ENCODE assay signal across 21 mouse cellular contexts in the genomic region with DNA sequence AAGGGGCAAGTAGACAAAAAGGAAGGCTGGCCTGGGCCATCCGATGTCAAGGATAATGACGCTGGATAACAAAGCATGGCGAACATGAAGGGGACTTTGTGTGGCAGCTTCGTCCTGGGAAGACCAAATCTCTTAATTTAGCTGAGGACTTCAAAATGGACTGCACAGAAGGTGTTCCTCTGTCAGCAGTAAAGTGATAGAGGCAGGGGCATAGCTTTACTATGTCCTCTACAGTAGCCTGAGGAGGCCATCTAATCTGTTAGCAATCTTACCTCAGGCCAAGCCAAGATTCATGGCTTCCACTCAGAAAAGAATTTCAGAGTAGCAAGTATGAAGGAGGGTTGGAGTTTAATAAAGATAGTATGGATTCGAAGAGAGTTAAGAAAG.
DNase-seq lines count a peak whose midpoint lies in the region; ATAC-seq and TF ChIP-seq lines count a peak whose summit lies in the region.
"Had no signal": no experiment of that assay in that cellular context is flagged by ENCODE, and none has a peak within 500 bp of the region (broad histone marks: within the 10 kb centered on the region; RNA-seq: fewer than 3 reads in every experiment).

No protein-coding gene starts in this region.

- no peaks in the 10 kb centered on the region for H3K4me1 ChIP-seq in hindbrain, embryonic 11.5 days (replicated peaks; ENCODE audit: control insufficient read depth, insufficient read depth, low read length)
- H3K4me1 ChIP-seq in hindbrain, embryonic 10.5 days (replicated peaks) = peaks cover 7% of the 10 kb centered on the region; the same call in 1 of the 2 replicates
- peaks cover 6% of the 10 kb centered on the region; the same call in 1 of the 2 replicates for H3K4me1 ChIP-seq in hindbrain, embryonic 15.5 days (replicated peaks)
- no peaks in the 10 kb centered on the region for H3K4me1 ChIP-seq in hindbrain, postnatal 0 days (ENCODE audit: insufficient read depth, low read length)
- H3K4me1 ChIP-seq in midbrain, embryonic 16.5 days (ENCODE audit: control insufficient read depth, insufficient read depth, low read length) = peaks cover 9% of the 10 kb centered on the region; the same call in 1 of the 2 replicates
- H3K4me1 ChIP-seq: embryonic facial prominence, embryonic 13.5 days; heart, embryonic 15.5 days; liver, embryonic 12.5 days had no signal

- no peak for ATAC-seq in hindbrain, embryonic 11.5 days (ENCODE audit: low FRiP score)
- no peak for ATAC-seq in hindbrain, embryonic 15.5 days (ENCODE audit: low FRiP score, low read depth)
- ATAC-seq in hindbrain, postnatal 0 days = no peak
- ATAC-seq in midbrain, embryonic 16.5 days = no peak; the same call in 1 of the 2 replicates
- ATAC-seq: liver, embryonic 12.5 days; liver, postnatal 0 days had no signal

- peak; percentile 2 for DNase-seq in hindbrain, embryonic 11.5 days (ENCODE audit: low spot score)
- no peak for DNase-seq in hindbrain, embryonic 10.5 days (ENCODE audit: low spot score)
- DNase-seq in hindbrain, postnatal 0 days (ENCODE audit: low spot score) = no peak
- no peak for DNase-seq in yolk sac, embryonic 10.5 days (ENCODE audit: low spot score)
- DNase-seq in layer of hippocampus, adult 9-10 months (ENCODE audit: low spot score) = no peak
- DNase-seq: adrenal gland, postnatal 25 days; B cell, adult 2 months; cerebellum, adult 11-12 months; cerebellum, adult 9-11 months; gastrocnemius, postnatal 10 days; kidney, adult 11 months; kidney, postnatal 14 days; liver, postnatal 0 days; lung, postnatal 36 days; thymus, adult 2 months; thymus, postnatal 36 days had no signal

- H3K4me2 ChIP-seq in hindbrain, embryonic 11.5 days (replicated peaks; ENCODE audit: low read depth, low read length) = no peak overlapping the region
- no peak overlapping the region for H3K4me2 ChIP-seq in hindbrain, embryonic 15.5 days
- no peak overlapping the region for H3K4me2 ChIP-seq in hindbrain, postnatal 0 days (ENCODE audit: low read depth, low read length)
- H3K4me2 ChIP-seq in midbrain, embryonic 16.5 days (ENCODE audit: low read length) = peak overlapping the region; percentile 5; the same call in 1 of the 2 replicates
- H3K4me2 ChIP-seq: embryonic facial prominence, embryonic 13.5 days; heart, embryonic 15.5 days; liver, embryonic 12.5 days had no signal

- WGBS in hindbrain, embryonic 11.5 days = 46% methylated on average over 5 of the region's 5 CpGs
- WGBS in hindbrain, embryonic 10.5 days = 38% methylated on average over 5 of the region's 5 CpGs
- 36% methylated on average over 5 of the region's 5 CpGs for WGBS in hindbrain, embryonic 15.5 days
- 40% methylated on average over 5 of the region's 5 CpGs for WGBS in hindbrain, postnatal 0 days
- WGBS in midbrain, embryonic 16.5 days = 25% methylated on average over 5 of the region's 5 CpGs

- H3K9ac ChIP-seq in hindbrain, embryonic 11.5 days (ENCODE audit: low read depth, low read length) = no peak overlapping the region
- H3K9ac ChIP-seq in hindbrain, embryonic 15.5 days = no peak overlapping the region
- H3K9ac ChIP-seq in hindbrain, postnatal 0 days (replicated peaks; ENCODE audit: low read length) = no peak overlapping the region
- H3K9ac ChIP-seq in midbrain, embryonic 16.5 days (ENCODE audit: low read depth, low read length) = no peak overlapping the region
- H3K9ac ChIP-seq: embryonic facial prominence, embryonic 13.5 days; heart, embryonic 15.5 days; liver, embryonic 12.5 days; liver, postnatal 0 days had no signal

- TF ChIP-seq CTCF in hindbrain, postnatal 0 days (IDR thresholded peaks at IDR 0.05; ENCODE audit: low read depth) = no peak

- H3K27me3 ChIP-seq in hindbrain, embryonic 11.5 days (ENCODE audit: control insufficient read depth, insufficient read depth, low read length) = no peaks in the 10 kb centered on the region
- H3K27me3 ChIP-seq in hindbrain, embryonic 10.5 days (ENCODE audit: insufficient read depth, poor library complexity, severe bottlenecking) = 0 out of 2 replicates have a peak, but pooled peaks cover 6% of the 10 kb centered on the region
- no peaks in the 10 kb centered on the region for H3K27me3 ChIP-seq in hindbrain, embryonic 15.5 days
- H3K27me3 ChIP-seq in hindbrain, postnatal 0 days (ENCODE audit: insufficient read depth, low read length) = no peaks in the 10 kb centered on the region
- no peaks in the 10 kb centered on the region for H3K27me3 ChIP-seq in midbrain, embryonic 16.5 days (ENCODE audit: control insufficient read depth, insufficient read depth, low read depth, low read length)
- H3K27me3 ChIP-seq: embryonic facial prominence, embryonic 13.5 days; heart, embryonic 15.5 days; liver, embryonic 12.5 days had no signal

- H3K36me3 ChIP-seq in hindbrain, embryonic 11.5 days (ENCODE audit: control insufficient read depth, insufficient read depth, low read length) = no peaks in the 10 kb centered on the region
- H3K36me3 ChIP-seq in hindbrain, embryonic 10.5 days = no peaks in the 10 kb centered on the region
- H3K36me3 ChIP-seq in hindbrain, embryonic 15.5 days = no peaks in the 10 kb centered on the region
- no peaks in the 10 kb centered on the region for H3K36me3 ChIP-seq in hindbrain, postnatal 0 days (ENCODE audit: insufficient read depth, low read length)
- H3K36me3 ChIP-seq in midbrain, embryonic 16.5 days (ENCODE audit: control insufficient read depth, insufficient read depth, low read length) = no peaks in the 10 kb centered on the region
- H3K36me3 ChIP-seq: embryonic facial prominence, embryonic 13.5 days; heart, embryonic 15.5 days; liver, embryonic 12.5 days had no signal

- H3K4me3 ChIP-seq in hindbrain, embryonic 11.5 days (ENCODE audit: low read depth, low read length) = no peak overlapping the region
- no peak overlapping the region for H3K4me3 ChIP-seq in hindbrain, embryonic 10.5 days
- no peak overlapping the region for H3K4me3 ChIP-seq in hindbrain, embryonic 15.5 days
- no peak overlapping the region for H3K4me3 ChIP-seq in hindbrain, postnatal 0 days (ENCODE audit: low read length)
- H3K4me3 ChIP-seq in midbrain, embryonic 16.5 days (ENCODE audit: low read depth, low read length) = no peak overlapping the region
- H3K4me3 ChIP-seq: embryonic facial prominence, embryonic 13.5 days; heart, embryonic 15.5 days; liver, embryonic 12.5 days had no signal

- no peaks in the 10 kb centered on the region for H3K9me3 ChIP-seq in hindbrain, embryonic 11.5 days (ENCODE audit: control insufficient read depth, low read length)
- H3K9me3 ChIP-seq in hindbrain, embryonic 10.5 days = no peaks in the 10 kb centered on the region
- no peaks in the 10 kb centered on the region for H3K9me3 ChIP-seq in hindbrain, embryonic 15.5 days
- H3K9me3 ChIP-seq in hindbrain, postnatal 0 days (ENCODE audit: low read length) = no peaks in the 10 kb centered on the region
- no peaks in the 10 kb centered on the region for H3K9me3 ChIP-seq in midbrain, embryonic 16.5 days (replicated peaks; ENCODE audit: control insufficient read depth, low read length, poor library complexity, severe bottlenecking)
- H3K9me3 ChIP-seq: embryonic facial prominence, embryonic 13.5 days; heart, embryonic 15.5 days; liver, embryonic 12.5 days had no signal

- no peak overlapping the region for H3K27ac ChIP-seq in hindbrain, embryonic 11.5 days (ENCODE audit: low read depth, low read length)
- H3K27ac ChIP-seq in hindbrain, embryonic 10.5 days = no peak overlapping the region
- H3K27ac ChIP-seq in hindbrain, embryonic 15.5 days (replicated peaks) = peak overlapping the region; percentile 43
- peak overlapping the region; percentile 28; the same call in 1 of the 2 replicates for H3K27ac ChIP-seq in hindbrain, postnatal 0 days
- H3K27ac ChIP-seq in midbrain, embryonic 16.5 days (ENCODE audit: low read length) = peak overlapping the region; percentile 78
- H3K27ac ChIP-seq: embryonic facial prominence, embryonic 13.5 days; heart, embryonic 15.5 days; liver, embryonic 12.5 days had no signal

Comparison
In these comparisons a context has a peak if more than half of its experiments do, and no peak if none do; other contexts are left out.
1. H3K27ac ChIP-seq: peak in hindbrain, embryonic 15.5 days (single experiment), hindbrain, postnatal 0 days (single experiment) and midbrain, embryonic 16.5 days (single experiment); none in hindbrain, embryonic 11.5 days (single experiment) and hindbrain, embryonic 10.5 days (single experiment).